Mouse (Mus musculus) liver, postnatal 0 days (tissue): ENCODE measurements around the gene Rtp2. TPM values are rescaled to one million over a fixed set of nuclear protein-coding genes. Genes with fewer than 3 reads are reported as not detected.

Experiments used
- ATAC-seq: fragments of 200-750 bp; cut with Nextera tagmentation; 2 replicates; pipeline ENCODE4 v1.8.0; 2017; ENCODE audit warnings: mild to moderate bottlenecking, moderate library complexity
- DNase-seq: peaks from one replicate; pipeline ENCODE4 v3.0.0-alpha.2; 2016
- H3K27ac ChIP-seq: fragments of 300-500 bp; sonication (generic); 2 replicates; pipeline ENCODE4 v1.5.1; 2014; ENCODE audit warnings: antibody characterized with exemption, moderate library complexity, mild to moderate bottlenecking, low read depth
- H3K27me3 ChIP-seq: fragments of 300-500 bp; sonication (generic); 2 replicates; pipeline ENCODE4 v1.6.1; 2014; ENCODE audit warnings: low read length, control low read depth, mixed read lengths; ENCODE audit not compliant: insufficient read depth
- H3K36me3 ChIP-seq: fragments of 300-500 bp; sonication (generic); replicated peaks from 2 replicates; pipeline ENCODE4 v1.6.1; 2014; ENCODE audit warnings: mild to moderate bottlenecking, control low read depth, low read length, moderate library complexity, mixed read lengths; ENCODE audit not compliant: insufficient read depth
- H3K4me1 ChIP-seq: fragments of 300-500 bp; sonication (generic); 2 replicates; pipeline ENCODE4 v1.6.1; 2014; ENCODE audit warnings: antibody characterized with exemption, mild to moderate bottlenecking, control low read depth; ENCODE audit not compliant: insufficient read depth
- H3K4me2 ChIP-seq: fragments of 300-500 bp; sonication (generic); 2 replicates; pipeline ENCODE4 v1.6.1; 2014; ENCODE audit warnings: low read depth, mild to moderate bottlenecking, low read length, moderate library complexity, mixed read lengths
- H3K4me3 ChIP-seq: fragments of 300-500 bp; sonication (generic); 2 replicates; pipeline ENCODE4 v1.5.1; 2014; ENCODE audit warnings: low read depth, low read length
- H3K9ac ChIP-seq: fragments of 300-500 bp; sonication (generic); replicated peaks from 2 replicates; pipeline ENCODE4 v1.6.1; 2014; ENCODE audit warnings: mild to moderate bottlenecking, moderate library complexity
- H3K9me3 ChIP-seq: fragments of 300-500 bp; sonication (generic); 2 replicates; pipeline ENCODE4 v1.6.1; 2016; ENCODE audit warnings: mild to moderate bottlenecking, control low read depth, low read length, mixed read lengths
- CTCF ChIP-seq: sonication (generic); IDR thresholded peaks from 2 replicates; pipeline ENCODE4 v1.5.1; 2016; ENCODE audit warnings: antibody characterized with exemption, low read depth
- EP300 ChIP-seq: IDR thresholded peaks from 2 replicates; pipeline ENCODE4 v1.6.1; 2016; ENCODE audit warnings: antibody characterized with exemption, low read depth, mild to moderate bottlenecking
- WGBS: fragments of 180-500 bp; shearing (Covaris S2); extraction: QIAGEN DNeasy Blood & Tissue Kit; methylation state at CpG from one replicate; pipeline ENCODE4 v1.1.7; 2014; ENCODE audit not compliant: insufficient replicate concordance; 5-methylcytosine and 5-hydroxymethylcytosine counted together
- polyA plus RNA-seq: library from polyadenylated mRNA; unstranded; fragments of >200 nt; fragmentation: Nextera tagmentation; extraction: Ambion mirVana; gene quantifications from 2 replicates; pipeline ENCODE4 v1.2.1, GENCODE M21; 2015

Gene Rtp2
- polyA plus RNA-seq, 1 experiment from 2014 or later: not detected

- no peak for ATAC-seq
Observed at GRCm38 (mm10) chr16:23887910-23888579, 44.1 kb downstream of the Rtp2 start.

GRCm38 (mm10) chr16:23885098-23885497 lies 47.1 kb downstream of the Rtp2 start:
- Histone ChIP-seq H3K4me2 (no peak overlapping the region), H3K9ac (no peak overlapping the region), H3K27ac (no peak overlapping the region), H3K9me3 (no peaks in the 10 kb centered on the region), H3K27me3 (0 out of 2 replicates have a peak, but pooled peaks cover 3% of the 10 kb centered on the region), H3K4me1 (no peaks in the 10 kb centered on the region), H3K4me3 (no peak overlapping the region), H3K36me3 (no peaks in the 10 kb centered on the region)
- WGBS: 83% methylated on average over 12 of the region's 12 CpGs
- no peak for ATAC-seq
- TF ChIP-seq CTCF: no peak
- TF ChIP-seq EP300: no peak
- DNase-seq: no peak

More at GRCm38 (mm10) chr16:23887910-23888579, 44.1 kb downstream of the Rtp2 start:
- WGBS: 73% methylated on average over 10 of the region's 10 CpGs
- TF ChIP-seq EP300: no peak
- TF ChIP-seq CTCF: no peak
- no peak overlapping the region for H3K4me2 ChIP-seq
- no peaks in the 10 kb centered on the region for H3K4me1 ChIP-seq
- H3K36me3 ChIP-seq: no peaks in the 10 kb centered on the region
- no peak for DNase-seq
- no peaks in the 10 kb centered on the region for H3K9me3 ChIP-seq
- H3K27ac ChIP-seq: no peak overlapping the region
- H3K4me3 ChIP-seq: no peak overlapping the region
- peaks cover 14% of the 10 kb centered on the region; the same call in 1 of the 2 replicates for H3K27me3 ChIP-seq
- no peak overlapping the region for H3K9ac ChIP-seq

Other genes starting within 250 kb of the Rtp2 start
- 0.77 TPM in 1 of 2 replicates, not detected in the other for gene Sst, start 41.4 kb downstream of the Rtp2 start, polyA plus RNA-seq
- gene Gm37419, start 56.1 kb upstream of the Rtp2 start, polyA plus RNA-seq: not detected in 2 replicates
- gene Bcl6, start 56.5 kb upstream of the Rtp2 start, polyA plus RNA-seq: 0.46 and 0.69 TPM in 2 replicates